Mouse (Mus musculus) fat pad, adult 2 months (tissue): Measurements from ENCODE around the gene Osgep.
A peak's percentile ranks its signal among the peaks of the same experiment; 100 is the strongest.
"Not testable (repeated sequence)": the region's sequence is repeated elsewhere in the genome, so short reads cannot be mapped to it uniquely, and the experiment has no call there.

Experiments
- DNase-seq: peaks from one replicate; pipeline ENCODE4 v3.0.0-alpha.2; 2011; ENCODE audit warnings: low read depth, low spot score; ENCODE audit errors: extremely low read depth

Osgep gene

DNA sequence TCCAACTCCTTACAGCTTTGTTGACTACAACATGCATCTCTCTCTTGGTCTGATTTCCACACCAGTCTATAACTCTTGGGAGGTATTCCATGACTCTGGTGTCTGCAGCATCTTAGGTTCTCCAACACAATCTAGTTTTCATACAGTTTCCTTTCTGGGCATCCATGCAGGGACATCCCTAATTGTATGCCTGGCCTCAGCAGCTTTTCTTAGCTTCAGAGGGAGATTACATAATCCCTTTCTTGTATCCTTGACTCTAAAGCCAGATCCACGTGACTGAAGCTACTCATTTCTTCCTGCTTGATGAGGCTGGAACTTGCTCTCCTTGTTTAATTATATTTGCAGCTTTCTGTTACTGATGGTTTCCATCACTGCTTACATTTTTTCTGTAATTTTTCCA, 12.0 kb upstream of the Osgep start:
- DNase-seq = no peak

GRCm38 (mm10) chr14:50931493-50932020, 6.9 kb upstream of the Osgep start:
- DNase-seq = no peak

DNA sequence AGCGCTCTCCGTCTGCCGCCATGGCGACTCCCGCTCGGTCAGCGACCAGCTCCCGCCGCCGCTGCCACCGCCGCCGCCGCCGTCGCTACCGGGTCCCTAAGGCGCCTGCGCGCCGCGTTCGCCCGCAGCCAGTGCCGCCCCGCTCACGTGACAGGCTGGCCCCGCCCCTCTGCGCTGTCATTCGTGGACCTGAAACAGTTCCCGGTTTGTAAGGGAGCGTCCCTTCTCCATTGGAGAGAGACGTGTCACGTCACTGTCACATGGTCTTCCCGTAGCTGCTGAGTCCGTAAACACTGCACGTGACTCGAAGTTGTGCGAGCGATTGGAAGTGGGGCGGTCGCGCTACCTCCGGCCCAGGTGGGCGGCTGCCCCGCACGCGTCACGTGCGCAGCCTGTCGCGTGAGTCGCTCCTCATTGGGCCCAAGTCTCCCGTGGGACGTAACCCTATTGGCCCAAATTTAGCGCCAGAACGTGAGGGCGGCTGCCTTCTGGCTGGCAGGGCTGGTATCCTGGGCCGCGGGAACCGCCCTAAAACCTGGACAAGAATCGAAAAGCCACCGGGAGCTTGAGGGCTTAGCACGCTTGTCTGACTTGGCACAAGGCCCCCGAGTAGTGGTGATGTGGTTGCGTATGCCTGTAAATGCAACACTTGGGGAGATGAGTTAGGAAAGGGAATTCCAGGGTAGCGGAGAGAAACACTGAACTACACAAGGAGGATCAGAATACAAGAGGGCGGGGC, 6.2 kb upstream of the Osgep start, which contains the start of the genes Pip4p1 and Pnp:
Gene Pip4p1, minus strand, starts transcription at position 103 of the 739 bp plus-strand sequence.
Gene Pnp, plus strand, starts transcription at position 329 of the 739 bp plus-strand sequence.
- peak; percentile 98 for DNase-seq

DNA sequence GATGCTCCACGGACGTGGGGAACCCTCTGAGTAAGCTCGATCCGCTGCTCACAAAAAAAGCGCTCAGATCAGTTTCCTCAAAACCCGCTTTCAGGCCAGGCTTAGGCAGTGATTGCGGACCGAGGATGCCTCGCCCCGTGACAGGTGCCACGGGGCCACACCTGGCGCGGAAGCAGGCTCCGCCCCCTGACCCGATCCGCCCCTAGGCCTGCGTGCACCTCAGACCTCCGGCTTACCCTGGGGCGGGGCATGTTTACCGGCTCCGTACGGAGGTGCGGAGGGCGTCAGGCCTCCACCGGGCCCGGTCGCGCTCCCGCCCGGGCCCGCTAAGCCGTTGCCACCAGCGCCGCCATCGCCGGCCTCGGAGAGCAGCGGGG, 5.7 kb upstream of the Osgep start:
- no peak for DNase-seq

- no peak for DNase-seq
Observed at GRCm38 (mm10) chr14:50929951-50930350, 5.3 kb upstream of the Osgep start.

DNA sequence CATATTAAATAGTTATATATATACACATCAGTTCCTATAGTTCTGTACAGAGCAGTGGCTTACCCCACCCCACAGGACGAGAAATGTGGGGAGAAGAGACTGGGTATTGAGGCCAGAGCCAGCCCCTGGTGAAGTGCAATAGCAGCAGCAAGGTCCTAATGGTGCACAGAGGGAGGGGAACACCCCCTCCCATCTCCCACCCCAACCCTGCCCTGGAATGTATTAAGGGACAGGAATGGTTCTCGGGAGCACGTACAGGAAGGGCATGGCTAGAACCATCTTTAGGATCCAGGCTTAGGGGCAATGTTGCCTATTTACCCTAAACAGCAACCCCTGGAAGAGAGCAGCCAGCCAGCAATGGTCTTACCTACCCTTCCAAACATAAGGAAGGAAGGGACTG, 2.7 kb upstream of the Osgep start:
- DNase-seq = no peak

DNA sequence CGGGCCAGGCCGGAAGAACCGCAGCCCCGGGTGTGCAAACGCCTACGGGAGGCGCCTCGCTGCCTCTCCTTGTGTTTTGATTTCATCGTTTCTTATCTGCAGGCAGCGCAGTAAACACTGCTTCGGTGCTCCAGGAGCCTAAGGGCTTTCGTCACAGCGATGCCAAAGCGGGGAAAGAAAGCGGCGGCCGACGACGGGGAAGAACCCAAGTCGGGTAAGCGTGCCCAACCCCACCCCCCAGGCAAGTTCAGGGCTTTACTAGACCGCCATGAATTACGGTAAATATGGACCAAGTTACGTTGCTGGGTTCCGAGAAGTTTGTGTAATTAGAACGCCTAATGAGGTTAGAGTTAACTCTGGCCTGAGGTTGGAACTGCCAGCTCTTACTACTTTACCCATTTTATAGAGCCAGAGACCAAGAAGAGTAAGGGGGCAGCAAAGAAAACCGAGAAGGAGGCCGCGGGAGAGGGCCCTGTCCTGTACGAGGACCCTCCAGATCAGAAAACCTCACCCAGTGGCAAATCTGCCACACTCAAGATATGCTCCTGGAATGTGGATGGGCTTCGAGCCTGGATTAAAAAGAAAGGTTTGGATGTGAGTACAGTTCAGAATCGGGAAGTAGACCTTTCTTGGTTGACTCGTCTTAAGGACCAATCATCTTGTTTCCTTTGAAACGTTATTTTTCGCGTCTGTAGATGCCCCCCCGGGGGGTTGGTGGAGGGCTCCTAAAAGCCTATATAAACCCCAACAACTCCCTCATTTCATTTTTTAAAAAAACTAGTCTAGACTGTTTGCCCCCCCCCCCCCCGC, 623 bp upstream of the Osgep start:
- DNase-seq = no peak

DNA sequence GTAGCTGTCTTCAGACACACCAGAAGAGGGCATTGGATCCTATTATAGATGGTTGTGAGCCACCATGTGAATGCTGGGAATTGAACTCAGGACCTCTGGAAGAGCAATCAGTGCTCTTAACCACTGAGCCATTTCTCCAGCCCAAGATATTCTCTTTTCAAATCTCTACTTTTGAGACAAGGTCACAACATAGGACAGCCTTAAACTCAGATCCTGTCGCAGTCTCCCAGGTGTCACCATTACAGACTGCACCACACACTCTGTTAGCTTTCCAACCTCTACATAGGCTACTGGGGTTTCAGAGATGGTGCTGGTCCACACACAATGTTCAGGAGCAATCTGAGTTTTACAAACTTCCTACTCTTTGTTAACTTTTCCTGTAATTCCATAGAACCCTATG, 1.3 kb downstream of the Osgep start:
- DNase-seq = not testable (repeated sequence)

DNA sequence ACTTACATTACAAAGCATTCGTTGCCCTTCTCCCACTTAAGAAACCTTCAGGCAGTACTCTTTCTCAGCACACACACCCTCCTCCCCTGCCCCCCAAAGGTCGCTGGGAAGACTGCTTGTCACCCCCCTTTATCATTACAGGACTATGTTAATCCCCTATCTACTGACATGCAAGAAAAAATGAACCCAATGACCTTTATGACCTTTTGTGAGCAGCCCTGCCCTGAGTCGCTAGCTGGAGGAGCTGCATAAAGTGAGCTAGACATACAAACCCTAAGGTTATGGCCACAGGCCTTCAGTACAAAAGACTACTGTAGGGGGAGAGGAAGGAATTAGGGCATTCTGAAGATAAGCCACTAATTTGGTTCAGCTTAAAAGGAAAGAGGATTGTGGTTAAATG, 13.3 kb downstream of the Osgep start:
- DNase-seq = no peak

DNA sequence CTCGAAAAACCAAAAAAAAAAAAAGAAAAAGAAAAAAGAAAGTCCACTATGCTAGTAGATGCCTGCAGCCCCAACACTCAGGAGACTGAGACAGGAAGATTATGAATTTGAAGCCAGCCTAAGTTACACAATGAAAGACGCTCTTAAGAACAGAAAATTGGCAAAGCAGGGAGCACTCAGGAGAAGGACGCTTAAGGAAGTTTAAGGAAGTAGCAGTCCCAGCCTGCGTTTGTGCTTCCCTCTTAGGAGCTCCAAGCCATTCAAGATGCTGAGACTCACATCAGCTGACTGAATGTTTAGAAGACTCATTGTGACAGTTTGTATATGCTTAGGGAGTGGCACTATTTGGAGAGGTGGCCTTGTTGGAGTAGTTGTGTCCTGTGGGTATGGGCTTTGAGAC, 16.6 kb downstream of the Osgep start:
- DNase-seq = no peak

DNA sequence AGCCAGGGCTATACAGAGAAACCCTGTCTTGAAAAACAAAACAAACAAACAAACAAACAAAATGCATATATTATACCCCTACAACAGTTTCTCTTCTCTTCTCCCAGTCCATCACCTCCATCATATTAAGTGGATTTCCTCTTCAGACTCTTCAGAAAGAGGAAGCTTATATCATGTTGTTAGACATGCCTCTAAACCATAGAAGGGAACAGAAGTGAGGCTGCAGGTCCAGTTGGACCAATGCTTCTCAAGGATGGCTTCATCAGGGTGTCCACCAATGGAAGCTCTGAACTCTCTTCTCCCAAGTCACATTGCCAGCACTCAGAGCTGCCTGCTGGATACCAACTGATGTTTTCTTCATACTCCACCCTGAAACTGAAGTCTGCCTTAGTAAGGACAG, 19.4 kb downstream of the Osgep start:
- DNase-seq = not testable (repeated sequence)

DNA sequence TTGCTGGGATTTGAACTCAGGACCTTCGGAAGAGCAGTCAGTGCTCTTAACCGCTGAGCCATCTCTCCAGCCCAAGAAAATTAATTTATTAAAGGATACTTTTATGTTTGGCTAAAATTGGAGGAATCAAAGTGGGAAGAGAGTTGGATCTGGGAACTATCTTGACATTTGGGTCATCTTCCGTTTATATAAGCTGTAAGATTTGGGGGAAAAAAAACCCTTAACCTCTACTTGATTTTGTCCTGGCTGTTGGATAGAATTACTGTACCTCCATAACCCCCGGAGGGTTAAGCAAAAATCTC, 19.9 kb downstream of the Osgep start:
- DNase-seq = no peak

- no peak for DNase-seq
Observed at GRCm38 (mm10) chr14:50903973-50904827, 20.5 kb downstream of the Osgep start.

GRCm38 (mm10) chr14:50897992-50898391, 26.7 kb downstream of the Osgep start:
- DNase-seq = not testable (repeated sequence)

- no peak for DNase-seq
Observed at GRCm38 (mm10) chr14:50897374-50897765, 27.3 kb downstream of the Osgep start, which contains the start of gene Klhl33. Gene Klhl33, minus strand, starts transcription at chr14:50897507.

GRCm38 (mm10) chr14:50896747-50897373, 27.8 kb downstream of the Osgep start:
- DNase-seq = no peak

DNA sequence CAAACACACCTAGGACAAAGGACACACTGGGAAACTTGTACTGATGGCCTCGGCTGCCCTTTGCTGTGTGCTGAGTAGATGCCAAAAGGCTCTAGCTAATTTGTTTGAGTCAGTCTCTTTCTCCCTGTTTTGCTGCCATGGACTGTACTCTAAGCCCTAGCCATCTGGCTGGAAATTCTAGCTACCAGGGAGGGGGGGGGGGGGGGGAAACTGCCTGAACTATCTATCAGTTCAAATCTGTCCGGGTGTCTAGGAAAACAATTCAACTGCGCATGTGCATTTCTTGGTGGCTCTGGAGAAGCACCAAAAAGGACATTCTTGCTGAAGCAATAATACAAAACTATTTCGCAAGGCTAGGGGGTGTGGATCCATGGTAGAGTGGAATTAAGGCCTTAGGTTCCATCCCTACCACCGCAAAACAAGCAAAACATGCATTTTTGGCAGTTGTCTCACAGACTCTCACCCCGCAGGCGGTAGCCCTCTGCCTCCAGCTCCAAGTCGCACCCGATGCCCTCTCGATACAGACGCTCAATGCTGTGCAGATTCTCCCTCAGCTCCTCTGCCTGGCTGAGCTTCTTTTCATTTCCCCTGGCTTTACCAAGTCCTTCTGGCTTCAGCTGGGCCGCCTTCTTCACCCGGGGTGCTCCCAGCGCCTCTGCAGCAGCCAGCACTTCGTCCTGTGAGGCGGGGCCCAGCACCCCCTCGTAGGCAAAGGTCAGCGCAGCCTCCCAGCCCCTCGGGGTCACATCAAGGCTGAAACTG, 28.5 kb downstream of the Osgep start:
- DNase-seq = peak; percentile 45

- no peak for DNase-seq
Observed at GRCm38 (mm10) chr14:50895407-50895806, 29.3 kb downstream of the Osgep start.

- no peak for DNase-seq
Observed at GRCm38 (mm10) chr14:50892541-50893459, 31.9 kb downstream of the Osgep start.
